ENCODE assay signal across 16 mouse cellular contexts in the genomic region with DNA sequence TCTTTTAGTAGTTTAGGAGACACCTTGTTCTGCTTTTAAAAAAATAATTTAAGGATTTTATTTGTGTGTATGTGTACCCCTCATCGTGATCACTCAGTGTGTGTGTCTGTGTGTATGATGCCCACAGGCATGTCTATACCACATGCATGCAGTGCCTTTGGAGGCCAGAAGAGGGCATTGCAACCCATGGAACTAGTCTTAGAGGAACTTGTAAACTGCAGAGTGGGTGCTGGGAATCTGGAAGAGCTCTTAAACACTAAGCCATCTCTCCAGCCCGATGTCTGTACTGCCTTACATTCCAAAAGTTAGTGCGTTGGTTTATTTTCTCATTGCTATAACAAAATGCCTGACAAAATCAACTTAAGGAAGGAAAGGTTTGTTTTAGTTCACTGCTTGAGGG. TPM values are rescaled to one million over a fixed set of nuclear protein-coding genes. Genes with fewer than 3 reads are reported as not detected.
DNase-seq lines count a peak whose midpoint lies in the region.
"Had no signal": no experiment of that assay in that cellular context is flagged by ENCODE, and none has a peak within 500 bp of the region (broad histone marks: within the 10 kb centered on the region; RNA-seq: fewer than 3 reads in every experiment).

No protein-coding gene starts in this region.

- peaks cover 32% of the 10 kb centered on the region for H3K36me3 ChIP-seq in splenic B cell, adult 2 months (ENCODE audit: control insufficient read depth, insufficient read depth, low read length, poor library complexity, severe bottlenecking)
- H3K36me3 ChIP-seq: G1E; liver, embryonic 15.5 days had no signal

- intact Hi-C loops in left cerebral cortex, postnatal 4 days (cut with DNase I) = no loop called here

- DNase-seq in left cerebral cortex, postnatal 4 days = peak; percentile 1
- no peak for DNase-seq in left cerebral cortex, adult 18-20 months (ENCODE audit: low spot score in 2 of 2)
- DNase-seq in right cerebral cortex, postnatal 4 days = peak; percentile 2
- DNase-seq in right cerebral cortex, postnatal 36 days (ENCODE audit: low spot score in 2 of 2) = no peak
- DNase-seq in ES-CJ7 (ENCODE audit: low read depth, low spot score) = peak; percentile 49
- DNase-seq in splenic B cell, adult 2 months (ENCODE audit: low read depth, low spot score) = peak; percentile 47
- no peak for DNase-seq in embryo, embryonic 10 days (ENCODE audit: low spot score)
- DNase-seq: adrenal gland, adult 2 months; lung, postnatal 4 days; thymus, postnatal 36 days had no signal

- no peaks in the 10 kb centered on the region for H3K27me3 ChIP-seq in splenic B cell, adult 2 months (ENCODE audit: control insufficient read depth, insufficient read depth, low read length, poor library complexity, severe bottlenecking)
- H3K27me3 ChIP-seq: forebrain, embryonic 13.5 days; heart, embryonic 13.5 days; midbrain, embryonic 12.5 days had no signal

RNA-seq across cellular contexts. Expression of gene B3gnt5, which starts 6.1 kb away (rescaled TPM):
- total RNA-seq in left cerebral cortex, postnatal 4 days (2021) = 10 to 100 TPM; 28.9 to 37.2 TPM
- total RNA-seq in left cerebral cortex, adult 18-20 months (2021) = under 1 TPM; 0.44 to 0.75 TPM

RNA-seq across cellular contexts. Expression of gene Lamp3, which starts 59.9 kb away (rescaled TPM):
- under 1 TPM; 0.10 to 0.18 TPM for total RNA-seq in left cerebral cortex, postnatal 4 days (2021)
- under 1 TPM; 0.12 to 0.14 TPM for total RNA-seq in left cerebral cortex, adult 18-20 months (2021)
- total RNA-seq: hematopoietic stem cell, adult 5-6 weeks had no signal

Comparison
In these comparisons a context has a peak if more than half of its experiments do, and no peak if none do; other contexts are left out.
1. DNase-seq: peak in left cerebral cortex, postnatal 4 days (single experiment), right cerebral cortex, postnatal 4 days (single experiment), ES-CJ7 (single experiment) and splenic B cell, adult 2 months (single experiment); none in left cerebral cortex, adult 18-20 months (0 of 2), right cerebral cortex, postnatal 36 days (0 of 2) and embryo, embryonic 10 days (single experiment).
2. RNA of gene B3gnt5, which starts 6.1 kb away (total RNA-seq): 28.9 to 37.2 TPM in left cerebral cortex, postnatal 4 days; 0.44 to 0.75 TPM in left cerebral cortex, adult 18-20 months; every median in the first group is over 10 times any median in the second.